Mouse (Mus musculus) right cerebral cortex, postnatal 10 days (tissue): ENCODE results near the gene Nploc4.

Experiments used
- DNase-seq, 2 experiments: peaks; one replicate each; pipeline ENCODE4 v3.0.0; 2021; ENCODE audit warnings: low spot score in 2 of 2

Nploc4 gene

DNA sequence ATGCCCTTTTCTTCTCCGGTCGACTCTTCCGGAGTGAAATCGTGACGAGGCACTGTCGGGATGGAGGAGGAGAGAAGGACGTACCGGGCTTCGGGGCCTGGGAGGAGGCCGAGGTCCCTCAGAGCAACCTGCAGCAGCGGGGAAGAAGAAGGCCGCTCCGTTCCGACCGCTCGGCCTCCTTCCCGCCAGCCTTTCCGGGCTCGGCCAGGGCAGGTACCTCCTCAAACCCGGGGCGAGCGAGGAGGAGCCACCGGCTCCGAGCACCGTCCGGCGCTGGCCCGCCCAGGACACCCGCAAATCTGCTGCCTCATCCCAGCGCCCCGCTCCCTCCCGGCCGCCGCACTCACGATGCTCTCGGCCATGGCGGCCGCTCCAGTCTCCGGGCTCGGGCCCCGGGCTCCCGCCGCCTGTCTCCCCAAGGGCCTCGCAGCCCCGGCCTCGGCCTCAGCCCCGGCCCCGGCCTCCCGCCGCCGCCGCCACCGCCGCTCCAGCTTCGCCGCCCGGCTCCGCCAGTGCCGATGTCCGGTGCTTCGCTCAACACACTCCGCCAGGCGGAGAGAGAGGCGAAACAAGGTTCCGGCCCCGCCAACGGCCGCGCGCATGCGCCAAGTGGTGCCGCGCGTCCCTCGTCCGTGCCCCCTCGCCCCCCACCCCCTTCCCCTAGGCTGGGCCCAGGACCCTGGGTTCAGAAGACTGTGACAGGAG lies at the start of gene Nploc4:
Gene Nploc4, minus strand, starts transcription at position 557 of the 705 bp plus-strand sequence.
- peak; percentile 87 to 91 for DNase-seq

DNA sequence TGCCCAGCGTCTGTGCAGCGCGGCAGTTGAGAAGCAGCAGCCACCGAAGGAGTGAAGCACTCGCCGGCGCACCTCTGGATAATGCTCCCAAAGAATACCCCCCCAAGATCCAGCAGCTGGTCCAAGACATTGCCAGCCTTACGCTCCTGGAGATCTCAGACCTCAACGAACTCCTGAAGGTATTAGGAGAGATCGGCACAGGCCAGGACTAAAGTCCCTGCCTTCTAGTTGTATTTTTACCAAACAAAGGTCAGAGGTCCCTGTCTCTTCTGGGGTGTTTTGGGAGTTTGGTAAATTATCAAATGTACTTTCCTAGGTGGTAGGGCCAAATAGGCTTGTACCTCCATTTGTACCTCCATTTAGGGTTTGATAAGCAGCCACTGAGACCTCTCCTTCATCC lies 47.7 kb upstream of the Nploc4 start:
- DNase-seq: no peak

DNA sequence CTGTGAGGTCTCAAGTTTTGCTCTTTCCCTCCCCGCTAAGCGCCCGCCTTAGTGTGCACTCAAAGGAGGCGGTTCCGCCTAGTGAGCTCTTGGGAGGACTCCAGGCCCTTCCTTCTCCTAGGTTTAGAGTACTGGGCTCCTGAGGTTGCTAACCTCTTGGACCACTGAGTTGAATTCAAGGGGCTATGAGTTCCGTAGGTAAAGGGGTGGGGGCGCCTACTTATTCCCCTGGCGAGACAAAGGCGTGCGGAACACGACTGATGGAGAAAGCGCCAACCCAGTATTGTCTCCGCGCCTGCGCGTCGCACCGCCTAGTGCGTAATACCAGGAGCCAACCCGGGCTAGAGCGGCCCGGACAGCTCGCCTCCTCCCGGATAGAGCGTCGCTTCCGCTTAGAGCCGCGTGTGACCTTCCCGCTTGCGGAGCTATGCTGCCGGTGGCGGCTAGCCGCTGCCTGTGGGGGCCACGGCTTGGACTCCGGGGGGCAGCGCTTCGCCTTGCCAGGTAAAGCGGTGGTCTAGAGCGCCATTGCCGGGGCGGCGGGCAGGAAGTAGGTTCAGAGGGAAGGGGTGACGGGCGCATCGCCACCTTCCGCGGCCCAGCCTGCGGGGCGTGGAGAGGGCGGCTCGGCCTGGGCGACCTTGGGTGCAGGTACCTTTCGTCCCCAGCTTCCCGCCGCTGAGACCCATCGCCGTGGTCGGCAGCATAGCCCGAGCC lies 46.9 kb upstream of the Nploc4 start, which contains the start of gene Mrpl12:
Gene Mrpl12, plus strand, starts transcription at position 349 of the 717 bp plus-strand sequence.
- peak; percentile 93 to 94 for DNase-seq

DNA sequence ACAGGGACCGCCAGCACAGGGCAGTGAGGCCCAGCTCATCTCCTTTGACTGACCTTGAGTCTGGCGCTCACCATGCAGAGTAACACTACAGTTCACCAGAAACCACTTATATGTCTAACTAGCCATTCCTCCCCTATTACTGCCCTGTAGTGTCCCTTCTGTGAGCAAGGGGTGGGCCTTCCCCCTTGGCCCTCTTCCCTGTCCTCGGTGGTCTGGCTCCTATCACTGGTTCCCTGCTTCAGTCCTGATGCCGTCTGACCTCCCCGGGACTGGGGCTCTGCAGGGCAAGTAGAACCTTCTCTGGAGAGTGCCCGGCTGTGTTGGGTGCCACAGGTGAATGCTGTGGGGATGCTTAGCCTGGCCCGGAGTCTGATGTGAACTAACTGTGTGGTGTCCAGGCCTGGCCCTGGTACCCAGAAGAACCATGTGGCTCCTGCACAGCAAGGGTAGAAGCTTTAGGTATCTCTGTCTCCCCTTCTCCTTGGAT lies 46.0 kb upstream of the Nploc4 start:
- DNase-seq: peak in 1 of 2 experiments; percentile 40

DNA sequence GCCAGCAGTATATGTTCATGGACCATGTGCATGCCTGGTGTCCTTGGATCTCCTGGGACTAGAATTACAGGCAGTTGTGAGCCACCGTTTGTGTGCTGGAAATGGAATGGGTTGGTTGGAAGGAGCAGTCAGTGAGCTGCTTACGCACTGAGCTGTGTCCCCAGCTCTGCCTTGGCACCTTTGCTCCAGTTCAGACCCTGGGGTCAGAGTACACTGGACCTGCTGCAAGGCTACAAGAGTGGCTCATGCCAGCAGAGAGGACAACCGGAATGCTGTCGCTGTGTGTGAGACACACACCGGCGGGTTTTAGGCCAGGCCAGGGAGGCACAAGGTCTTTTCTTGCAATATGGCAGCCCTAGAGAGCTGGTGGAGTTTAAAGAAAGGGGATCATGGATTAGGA lies 34.5 kb upstream of the Nploc4 start:
- no peak for DNase-seq

DNA sequence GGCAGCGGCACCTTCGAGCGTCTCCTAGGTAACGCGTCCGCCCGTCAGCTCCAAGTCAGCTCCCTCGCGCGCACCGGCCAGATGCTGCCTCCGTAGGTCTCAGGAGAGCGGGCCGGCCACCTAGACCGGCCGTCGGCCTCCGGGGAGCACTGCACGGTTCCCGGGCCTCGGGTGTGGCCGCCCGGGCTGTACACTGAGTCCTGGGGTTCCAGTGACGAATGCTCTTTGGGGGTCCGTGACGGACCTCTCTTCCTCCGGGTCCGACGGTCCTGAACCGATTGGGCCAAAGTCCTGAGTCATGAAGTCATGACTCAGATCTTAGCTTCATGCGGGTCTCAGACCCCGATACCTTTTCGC lies 30.2 kb upstream of the Nploc4 start:
- no peak for DNase-seq

DNA sequence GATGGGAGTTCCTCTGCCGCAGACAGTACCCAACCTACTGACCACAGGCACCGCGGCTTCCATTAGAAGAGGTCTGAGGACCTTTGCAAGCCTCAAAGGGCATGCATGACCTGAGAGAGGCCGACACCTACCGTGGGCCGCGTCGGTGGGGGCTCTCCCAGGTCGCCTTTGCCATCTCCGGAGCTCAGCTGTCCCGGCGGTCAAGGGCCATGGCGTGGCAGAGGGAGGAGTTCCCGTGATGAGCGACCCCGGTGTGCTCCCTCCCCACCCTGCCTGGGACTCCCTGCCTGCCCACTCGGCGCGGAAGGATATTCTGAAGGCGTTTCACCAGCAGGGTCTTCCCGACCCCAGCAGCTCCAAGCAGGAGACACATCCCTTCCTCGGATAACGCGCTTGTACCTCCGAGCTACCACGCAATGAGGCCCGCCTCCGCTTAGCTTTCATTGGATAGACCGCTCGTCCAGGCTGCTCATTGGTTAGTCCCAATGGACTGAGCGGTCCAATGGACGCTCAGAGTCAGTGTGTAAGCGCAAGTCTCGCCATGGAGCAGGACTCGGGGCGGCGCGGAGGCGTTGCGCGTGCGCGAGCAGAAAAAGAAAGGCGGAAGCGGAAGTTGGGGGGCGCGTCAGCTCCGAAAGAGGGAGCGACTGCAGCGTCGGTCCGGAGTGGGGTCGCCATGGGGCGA lies 29.7 kb upstream of the Nploc4 start, which contains the start of gene Arl16:
Gene Arl16, minus strand, starts transcription at position 557 of the 685 bp plus-strand sequence.
- DNase-seq: peak; percentile 97 to 98

DNA sequence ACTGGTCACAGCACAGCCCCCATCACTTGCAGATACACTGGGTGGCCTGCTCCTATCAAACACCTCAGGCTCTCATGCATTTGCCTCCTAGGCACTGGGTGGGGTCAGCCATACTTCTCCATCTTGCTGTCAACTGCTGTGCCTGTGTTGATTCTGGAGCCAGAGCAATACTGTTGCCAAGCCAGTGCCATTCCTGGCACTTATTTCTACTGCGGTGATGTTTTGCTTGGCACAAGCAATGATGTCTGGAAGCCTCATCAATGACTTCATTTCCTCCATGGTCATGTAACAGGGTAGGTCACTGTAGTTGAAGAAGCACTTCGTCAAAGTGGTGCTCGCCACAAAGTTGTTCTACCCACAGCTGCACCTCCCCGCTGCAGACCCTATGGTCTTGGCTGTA lies 28.0 kb upstream of the Nploc4 start:
- DNase-seq: no peak

DNA sequence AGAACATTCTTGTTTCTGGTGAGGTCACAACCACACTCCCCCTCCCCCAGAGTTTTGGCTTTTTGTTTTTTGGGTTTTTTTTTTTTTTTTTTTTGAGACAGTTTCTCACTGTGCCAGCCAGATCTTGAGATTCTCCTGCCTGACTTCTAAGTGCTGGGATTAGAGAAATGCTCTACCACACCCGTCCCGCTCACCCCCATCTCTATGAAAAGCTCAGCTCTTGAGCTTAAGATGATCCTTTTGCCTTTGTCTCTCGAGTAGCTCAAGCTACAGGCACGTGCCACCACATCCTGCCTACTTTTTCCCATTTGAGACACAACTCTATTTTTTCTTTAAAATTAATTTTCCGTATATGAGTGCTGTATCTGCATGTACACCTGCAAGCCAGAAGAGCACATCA lies 26.9 kb upstream of the Nploc4 start:
- no peak for DNase-seq

DNA sequence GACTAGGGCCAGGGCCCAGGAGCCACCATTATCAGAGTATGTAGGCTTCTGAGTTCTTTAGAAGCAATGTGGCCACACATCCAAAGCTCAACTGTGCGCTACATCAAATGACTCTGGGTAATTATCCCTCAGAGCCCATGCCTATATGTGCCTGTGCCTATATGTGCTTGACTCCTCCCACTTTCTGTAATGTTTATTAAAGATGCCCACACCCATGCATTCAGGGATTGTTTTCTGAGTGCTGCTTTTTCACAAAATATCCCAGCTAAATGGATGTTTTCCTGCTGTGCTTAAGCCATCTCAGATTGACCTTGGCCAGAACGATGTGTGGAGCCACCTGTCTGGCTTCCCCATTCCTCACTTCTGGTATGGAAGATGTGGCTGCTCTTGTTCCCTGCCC lies 26.0 kb upstream of the Nploc4 start:
- DNase-seq: no peak

DNA sequence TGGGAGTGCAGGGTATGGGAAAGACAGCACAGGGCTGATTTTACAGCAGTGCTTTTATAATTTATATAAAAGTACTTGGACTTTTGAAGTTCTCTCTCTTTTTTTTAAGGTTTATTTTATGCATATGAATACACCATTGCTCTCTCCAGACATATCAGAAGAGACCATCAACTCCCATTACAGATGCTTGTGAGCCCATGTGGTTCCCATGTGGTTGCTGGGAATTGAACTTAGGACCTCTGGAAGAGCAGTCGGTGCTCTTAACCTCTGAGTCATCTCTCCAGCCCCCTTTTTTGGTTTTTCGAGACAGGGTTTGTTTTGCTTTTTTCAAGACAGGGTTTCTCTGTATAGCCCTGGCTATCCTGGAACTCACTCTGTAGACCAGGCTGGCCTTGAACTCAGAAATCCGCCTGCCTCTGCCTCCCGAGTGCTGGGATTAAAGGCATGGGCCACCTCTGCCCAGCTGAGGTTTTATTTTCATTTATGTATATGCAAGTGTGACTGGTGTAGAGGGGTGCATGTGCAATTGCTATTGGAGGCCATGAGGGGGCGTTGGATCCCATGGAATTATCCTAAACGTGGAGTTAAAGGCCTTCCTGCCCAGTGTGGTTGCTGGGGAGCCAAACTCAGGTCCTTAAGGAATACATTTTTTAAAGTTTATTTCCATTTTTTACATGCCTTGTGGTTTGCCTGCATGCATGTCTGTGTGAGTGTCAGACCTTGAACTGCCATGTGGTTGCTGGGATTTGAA lies 21.5 kb upstream of the Nploc4 start:
- no peak for DNase-seq

DNA sequence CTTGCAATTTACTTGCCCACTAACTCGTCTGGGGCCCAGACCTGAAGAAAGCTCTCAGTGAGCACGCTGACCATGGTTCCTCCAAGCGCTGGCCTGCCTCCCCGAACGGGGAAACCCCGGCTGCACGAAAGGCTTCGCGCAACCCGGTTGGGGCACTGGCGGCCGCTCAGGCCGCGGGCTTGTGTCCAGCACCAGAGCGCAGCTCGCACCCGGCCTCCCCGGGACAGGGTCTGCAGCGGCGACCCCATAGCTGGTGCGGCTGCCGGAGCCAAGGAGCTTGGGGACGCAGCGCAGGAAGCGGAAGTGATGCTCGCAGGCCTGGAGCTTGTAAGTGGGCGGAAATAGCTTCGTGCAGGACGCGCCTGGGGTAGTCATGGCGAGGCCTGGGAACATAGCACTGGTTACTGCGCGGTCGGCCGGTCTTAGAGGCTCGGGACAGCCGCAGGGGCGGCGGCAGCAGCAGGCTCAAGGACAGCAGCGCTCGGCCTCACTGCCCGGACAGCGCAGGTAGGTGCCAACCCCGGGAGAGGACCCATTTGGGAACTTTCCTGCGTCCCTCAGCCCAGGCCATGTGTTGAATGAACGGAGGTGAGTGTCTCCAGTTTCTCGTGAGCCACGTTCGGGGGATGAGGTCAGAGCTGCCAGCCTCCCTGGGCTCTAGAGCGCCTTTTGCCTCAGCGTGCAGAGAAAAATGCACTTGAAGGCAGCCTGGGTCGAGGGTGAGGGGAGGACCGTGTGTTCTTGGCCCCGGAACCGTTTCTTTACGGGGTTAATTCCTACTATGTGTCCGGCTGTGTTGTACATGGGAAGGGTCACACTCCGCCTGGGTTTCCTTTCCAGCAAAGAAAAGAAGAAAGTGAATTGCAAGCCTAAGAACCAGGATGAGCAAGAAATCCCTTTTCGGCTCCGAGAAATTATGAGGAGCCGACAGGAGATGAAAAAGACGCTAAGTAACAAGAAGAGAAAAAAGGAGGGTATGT lies 20.6 kb upstream of the Nploc4 start, which contains the start of the genes Oxld1 and Ccdc137:
Gene Oxld1, minus strand, starts transcription at position 297 of the 980 bp plus-strand sequence.
Gene Ccdc137, plus strand, starts transcription at position 344 of the 980 bp plus-strand sequence.
- DNase-seq: peak; percentile 86 to 90

DNA sequence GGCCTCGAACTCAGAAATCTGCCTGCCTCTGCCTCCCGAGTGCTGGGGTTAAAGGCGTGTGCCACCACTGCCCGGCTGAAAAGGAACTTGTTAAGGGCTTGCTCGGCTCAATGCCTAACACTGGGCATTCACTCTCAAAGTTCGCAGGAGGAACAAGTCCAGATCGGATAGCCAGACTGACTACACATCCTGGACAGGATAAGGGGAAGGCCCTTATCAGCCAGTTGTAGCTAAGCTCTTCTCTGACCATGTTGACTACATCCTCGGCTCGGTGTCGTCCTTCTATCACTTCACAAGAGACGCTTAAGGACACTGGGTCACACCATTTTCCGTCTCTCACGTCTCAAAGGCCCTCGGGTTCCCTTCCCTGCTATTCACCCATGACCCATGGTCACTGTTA lies 19.9 kb upstream of the Nploc4 start:
- DNase-seq: no peak

DNA sequence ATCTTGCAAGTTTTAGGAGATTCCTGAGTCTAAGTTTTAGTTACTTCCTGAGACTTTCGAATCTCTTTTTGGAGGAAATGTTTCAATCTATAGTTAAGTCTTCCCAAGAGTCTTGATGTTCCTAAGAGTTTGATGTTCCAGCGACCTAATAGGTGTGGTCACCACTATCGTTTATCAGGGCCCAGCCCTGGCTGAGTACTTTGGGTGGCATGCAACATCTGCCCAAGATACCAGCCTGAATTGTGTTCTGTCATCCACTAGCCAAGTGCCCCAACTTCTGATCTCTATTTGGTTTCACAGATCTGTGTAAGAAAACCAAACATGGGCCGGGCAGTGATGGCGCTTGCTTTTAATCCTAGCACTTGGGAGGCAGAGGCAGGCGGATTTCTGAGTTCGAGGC lies 17.9 kb upstream of the Nploc4 start:
- DNase-seq: no peak

DNA sequence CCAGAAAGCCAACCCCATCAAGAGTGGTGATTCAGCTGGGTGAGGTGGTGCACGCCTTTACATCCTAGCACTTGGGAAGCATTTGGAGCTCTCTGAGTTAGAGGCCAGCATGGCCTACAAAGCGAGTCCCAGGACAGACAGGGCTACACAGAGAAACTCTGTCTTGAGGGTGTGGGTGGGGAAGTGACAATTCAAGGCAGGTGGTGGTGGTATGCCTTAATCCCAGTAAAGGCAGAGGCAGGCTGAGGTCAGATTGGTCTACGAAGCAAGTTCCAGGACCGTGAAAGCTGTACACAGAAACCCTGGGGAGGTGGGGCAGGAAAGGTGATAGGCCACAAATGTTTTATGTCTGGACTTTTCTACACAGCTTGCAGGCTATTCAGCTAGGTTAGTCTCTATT lies 17.5 kb upstream of the Nploc4 start:
- no peak for DNase-seq

DNA sequence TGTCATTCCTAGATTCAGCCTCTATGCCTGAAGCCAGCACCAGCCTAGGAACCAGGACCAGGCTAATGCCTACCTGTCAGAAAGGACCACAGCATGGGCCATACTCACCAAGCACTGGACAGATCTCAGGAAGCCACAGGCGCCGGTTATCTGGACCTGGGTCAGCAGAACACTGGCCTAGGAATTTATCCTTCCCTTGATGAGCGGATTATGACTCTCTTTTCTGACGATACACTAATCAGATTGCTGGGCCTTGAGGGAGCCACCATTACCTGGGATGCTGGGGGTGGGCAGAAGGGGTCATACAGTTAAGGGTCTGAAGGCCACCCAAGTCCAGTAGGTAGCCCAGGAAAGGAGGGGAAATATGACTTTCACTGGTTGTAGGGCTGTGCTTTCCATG lies 15.8 kb upstream of the Nploc4 start, which contains the start of gene Pde6g:
Gene Pde6g, minus strand, starts transcription at position 195 of the 400 bp plus-strand sequence.
- DNase-seq: no peak

DNA sequence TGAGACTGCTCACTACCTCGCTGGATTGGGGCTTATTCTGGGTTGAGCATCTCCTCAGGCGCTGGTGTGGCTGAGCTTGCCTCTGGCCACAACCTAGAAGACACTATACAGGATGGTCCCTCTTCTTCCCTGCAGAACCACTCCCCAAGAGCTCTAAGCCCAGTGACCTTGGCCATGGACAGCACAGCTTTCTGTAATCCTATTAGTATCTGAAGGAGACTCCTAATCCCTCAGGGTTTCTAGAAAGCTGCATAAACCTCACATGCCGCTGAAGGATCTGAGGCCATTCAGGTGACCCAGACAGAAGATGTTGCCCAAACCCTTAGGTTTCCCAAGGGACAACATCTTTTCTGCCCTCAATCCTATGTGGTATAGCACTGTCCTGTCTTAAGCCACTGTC lies 14.7 kb upstream of the Nploc4 start:
- DNase-seq: no peak

DNA sequence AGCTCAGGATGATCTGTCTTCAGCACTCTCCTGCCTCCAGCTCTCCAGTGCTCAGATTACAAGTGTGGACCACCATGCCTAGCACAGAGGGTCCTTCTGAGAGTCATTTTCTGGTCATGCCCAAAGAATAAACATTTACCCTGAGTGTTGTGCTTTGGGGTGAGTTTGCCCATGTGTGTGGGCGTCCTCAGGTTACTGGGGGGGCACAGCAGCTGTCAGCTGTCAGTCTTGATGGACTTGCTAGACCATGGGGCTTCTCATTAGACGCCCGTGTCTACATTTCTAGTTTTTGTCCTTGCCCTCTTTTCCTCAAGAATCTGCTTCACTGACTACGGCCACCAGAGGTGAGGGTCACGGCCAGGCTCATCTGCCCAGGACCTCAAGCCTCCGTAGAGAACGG lies 9.7 kb upstream of the Nploc4 start:
- no peak for DNase-seq

DNA sequence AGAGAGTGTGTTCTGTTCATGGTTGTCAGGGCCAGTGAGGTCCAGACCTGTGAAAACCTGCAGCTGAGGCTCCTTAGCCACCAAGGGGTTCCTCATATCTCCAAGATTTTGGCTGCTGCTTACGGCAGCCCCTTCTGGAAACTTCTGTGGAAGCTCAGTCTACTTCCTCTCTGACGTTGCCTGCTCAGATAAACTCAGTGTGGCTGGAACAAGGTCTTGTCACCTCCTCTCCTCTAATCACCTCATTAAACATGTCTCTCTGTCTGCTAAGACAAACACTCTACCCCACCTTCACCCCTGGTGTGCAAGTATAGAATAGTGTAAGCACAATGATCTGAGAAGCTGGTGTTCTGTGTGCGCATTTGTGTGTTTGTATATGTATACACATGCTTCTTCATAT lies 8.0 kb upstream of the Nploc4 start:
- no peak for DNase-seq

DNA sequence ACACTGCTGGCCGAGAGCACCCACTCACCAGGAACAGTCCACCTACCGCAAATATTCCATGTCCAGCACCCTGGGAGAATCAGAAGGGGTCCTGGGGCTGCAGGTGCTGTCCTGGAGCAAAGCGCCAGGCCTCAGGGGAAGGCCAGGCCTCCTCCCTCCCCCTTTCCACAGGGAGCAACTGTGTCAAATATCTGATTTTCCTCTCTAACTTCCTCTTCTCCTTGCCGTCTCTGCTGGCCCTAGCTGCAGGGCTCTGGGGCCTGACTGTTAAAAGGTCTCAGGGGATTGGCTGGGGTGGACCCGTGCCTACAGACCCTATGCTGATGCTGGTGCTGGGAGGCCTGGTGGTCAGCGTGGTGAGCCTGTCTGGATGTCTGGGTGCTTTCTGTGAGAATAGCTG lies 6.6 kb upstream of the Nploc4 start:
- no peak for DNase-seq
